In the genomic region with DNA sequence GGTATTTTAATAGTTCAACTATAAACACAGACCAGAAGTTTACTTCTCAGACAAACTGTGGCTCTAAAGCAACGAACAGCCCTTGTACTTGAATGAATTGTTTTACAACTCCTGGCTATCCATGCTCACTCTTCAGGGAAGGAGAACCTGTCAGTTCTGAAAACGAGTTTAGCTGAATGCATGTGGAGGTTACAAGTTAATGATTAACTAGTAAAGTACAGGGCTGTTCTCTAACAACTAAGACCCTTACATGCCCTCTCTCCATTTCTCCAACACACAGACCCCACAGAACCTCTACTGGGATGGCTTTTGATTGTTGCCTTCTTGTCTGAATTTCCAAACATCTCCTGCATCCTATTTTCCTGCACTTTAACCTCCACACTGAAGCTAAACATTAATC, we compare ENCODE assay signal across 26 mouse cellular contexts. TPM values are rescaled to one million over a fixed set of nuclear protein-coding genes. Genes with fewer than 3 reads are reported as not detected.
DNase-seq lines count a peak whose midpoint lies in the region; ATAC-seq and TF ChIP-seq lines count a peak whose summit lies in the region.
"Had no signal": no experiment of that assay in that cellular context is flagged by ENCODE, and none has a peak within 500 bp of the region (broad histone marks: within the 10 kb centered on the region; RNA-seq: fewer than 3 reads in every experiment).

No protein-coding gene starts in this region.

- 0 out of 2 replicates have a peak, but pooled peaks have one; percentile 32 for ATAC-seq in liver, embryonic 16.5 days (ENCODE audit: low read depth)
- ATAC-seq in liver, postnatal 0 days: no peak
- ATAC-seq in intestine, embryonic 15.5 days: peak; percentile 87
- no peak for ATAC-seq in hindbrain, embryonic 16.5 days
- ATAC-seq: forebrain, postnatal 0 days; lung, postnatal 0 days; midbrain, embryonic 15.5 days; Patski had no signal

- no peak for TF ChIP-seq CTCF in kidney, adult 2 months (conservative IDR thresholded peaks at IDR 0.05; ENCODE audit: insufficient read depth, insufficient read length, low read depth, low read length)
- TF ChIP-seq CTCF in liver, postnatal 0 days (IDR thresholded peaks at IDR 0.05; ENCODE audit: low read depth): no peak

- no peaks in the 10 kb centered on the region for H3K27me3 ChIP-seq in kidney, adult 2 months (replicated peaks; ENCODE audit: control insufficient read depth, insufficient read depth, low read length)
- H3K27me3 ChIP-seq in liver, embryonic 16.5 days (ENCODE audit: control insufficient read depth, insufficient read depth, low read depth, low read length): no peaks in the 10 kb centered on the region
- H3K27me3 ChIP-seq in liver, postnatal 0 days (ENCODE audit: insufficient read depth, low read length): no peaks in the 10 kb centered on the region
- no peaks in the 10 kb centered on the region for H3K27me3 ChIP-seq in intestine, embryonic 15.5 days (replicated peaks)
- H3K27me3 ChIP-seq in hindbrain, embryonic 16.5 days (replicated peaks; ENCODE audit: control insufficient read depth, insufficient read depth, low read length): no peaks in the 10 kb centered on the region
- H3K27me3 ChIP-seq: embryonic facial prominence, embryonic 15.5 days; forebrain, embryonic 12.5 days; heart, embryonic 12.5 days; hindbrain, embryonic 15.5 days; limb, embryonic 13.5 days; liver, embryonic 13.5 days; midbrain, embryonic 15.5 days; Patski had no signal

- H3K4me1 ChIP-seq in kidney, adult 2 months (ENCODE audit: control insufficient read depth, insufficient read depth, low read length): peaks cover 25% of the 10 kb centered on the region
- no peaks in the 10 kb centered on the region; the same call in 1 of the 2 replicates for H3K4me1 ChIP-seq in liver, embryonic 16.5 days (ENCODE audit: control insufficient read depth, low read depth, low read length)
- H3K4me1 ChIP-seq in liver, postnatal 0 days (ENCODE audit: insufficient read depth): 0 out of 2 replicates have a peak, but pooled peaks cover 3% of the 10 kb centered on the region
- H3K4me1 ChIP-seq in intestine, embryonic 15.5 days (replicated peaks): peaks cover 3% of the 10 kb centered on the region; the same call in 1 of the 2 replicates
- H3K4me1 ChIP-seq in hindbrain, embryonic 16.5 days (ENCODE audit: control insufficient read depth, insufficient read depth, low read depth, low read length): no peaks in the 10 kb centered on the region
- H3K4me1 ChIP-seq: embryonic facial prominence, embryonic 10.5 days; embryonic facial prominence, embryonic 15.5 days; forebrain, embryonic 12.5 days; hindbrain, embryonic 15.5 days; midbrain, embryonic 10.5 days; midbrain, embryonic 15.5 days had no signal

- no peak for TF ChIP-seq EP300 in liver, postnatal 0 days (IDR thresholded peaks at IDR 0.05; ENCODE audit: low read depth)

- no peaks in the 10 kb centered on the region; the same call in 1 of the 2 replicates for H3K36me3 ChIP-seq in kidney, adult 2 months (ENCODE audit: control insufficient read depth, insufficient read depth, low read length)
- H3K36me3 ChIP-seq in liver, embryonic 16.5 days (ENCODE audit: control insufficient read depth, insufficient read depth): no peaks in the 10 kb centered on the region
- no peaks in the 10 kb centered on the region for H3K36me3 ChIP-seq in liver, postnatal 0 days (replicated peaks; ENCODE audit: insufficient read depth, low read length)
- H3K36me3 ChIP-seq in intestine, embryonic 15.5 days: no peaks in the 10 kb centered on the region
- H3K36me3 ChIP-seq in hindbrain, embryonic 16.5 days (ENCODE audit: control insufficient read depth, insufficient read depth, low read length): no peaks in the 10 kb centered on the region
- H3K36me3 ChIP-seq: embryonic facial prominence, embryonic 10.5 days; embryonic facial prominence, embryonic 15.5 days; forebrain, embryonic 12.5 days; hindbrain, embryonic 15.5 days; limb, embryonic 13.5 days; liver, embryonic 13.5 days; midbrain, embryonic 10.5 days; midbrain, embryonic 15.5 days had no signal

- H3K4me3 ChIP-seq in kidney, adult 2 months (ENCODE audit: insufficient read depth, low read depth, low read length): no peak overlapping the region
- no peak overlapping the region for H3K4me3 ChIP-seq in liver, embryonic 16.5 days (ENCODE audit: low read depth, low read length)
- H3K4me3 ChIP-seq in liver, postnatal 0 days (ENCODE audit: low read depth, low read length): no peak overlapping the region
- H3K4me3 ChIP-seq in intestine, embryonic 15.5 days (replicated peaks): no peak overlapping the region
- no peak overlapping the region for H3K4me3 ChIP-seq in hindbrain, embryonic 16.5 days (ENCODE audit: low read length)
- H3K4me3 ChIP-seq: embryonic facial prominence, embryonic 10.5 days; embryonic facial prominence, embryonic 15.5 days; forebrain, embryonic 12.5 days; heart, adult 2 months; heart, embryonic 12.5 days; hindbrain, embryonic 15.5 days; layer of hippocampus, adult 2 months; limb, embryonic 13.5 days; liver, embryonic 13.5 days; midbrain, embryonic 10.5 days; midbrain, embryonic 15.5 days had no signal

- no peak overlapping the region for H3K9ac ChIP-seq in liver, embryonic 16.5 days (ENCODE audit: low read depth, low read length)
- no peak overlapping the region for H3K9ac ChIP-seq in liver, postnatal 0 days (replicated peaks)
- H3K9ac ChIP-seq in intestine, embryonic 15.5 days: no peak overlapping the region
- no peak overlapping the region for H3K9ac ChIP-seq in hindbrain, embryonic 16.5 days (ENCODE audit: low read depth, low read length)
- H3K9ac ChIP-seq: embryonic facial prominence, embryonic 15.5 days; forebrain, embryonic 12.5 days; forebrain, postnatal 0 days; heart, embryonic 12.5 days; hindbrain, embryonic 15.5 days; limb, embryonic 13.5 days; liver, embryonic 13.5 days; midbrain, embryonic 15.5 days had no signal

- TF ChIP-seq POLR2A in kidney, adult 2 months (IDR thresholded peaks at IDR 0.05; ENCODE audit: low read depth, low read length): no peak

- no peak overlapping the region for H3K4me2 ChIP-seq in liver, embryonic 16.5 days (ENCODE audit: low read depth, low read length)
- no peak overlapping the region for H3K4me2 ChIP-seq in liver, postnatal 0 days (ENCODE audit: low read depth, low read length)
- peak overlapping the region; percentile 14; the same call in 1 of the 2 replicates for H3K4me2 ChIP-seq in intestine, embryonic 15.5 days (replicated peaks)
- H3K4me2 ChIP-seq in hindbrain, embryonic 16.5 days (ENCODE audit: low read length): no peak overlapping the region
- H3K4me2 ChIP-seq: embryonic facial prominence, embryonic 15.5 days; forebrain, embryonic 12.5 days; heart, embryonic 12.5 days; hindbrain, embryonic 15.5 days; limb, embryonic 13.5 days; liver, embryonic 13.5 days; midbrain, embryonic 15.5 days had no signal

- peak; percentile 57 for DNase-seq in kidney, adult 2 months
- no peak for DNase-seq in kidney, postnatal 10 days
- DNase-seq in liver, postnatal 0 days: no peak
- peak; percentile 16 for DNase-seq in kidney, postnatal 14 days
- DNase-seq: adrenal gland, postnatal 10 days; cerebellum, adult 8-10 months; cerebellum, postnatal 25 days; forebrain, postnatal 0 days; heart, adult 2 months; liver, embryonic 13.5 days; right cerebral cortex, postnatal 25 days; spleen, adult 18-20 months had no signal

- no peaks in the 10 kb centered on the region for H3K9me3 ChIP-seq in liver, embryonic 16.5 days (replicated peaks; ENCODE audit: control insufficient read depth, low read length)
- no peaks in the 10 kb centered on the region for H3K9me3 ChIP-seq in liver, postnatal 0 days (ENCODE audit: low read length)
- no peaks in the 10 kb centered on the region for H3K9me3 ChIP-seq in intestine, embryonic 15.5 days
- no peaks in the 10 kb centered on the region for H3K9me3 ChIP-seq in hindbrain, embryonic 16.5 days (ENCODE audit: control insufficient read depth, low read length)
- H3K9me3 ChIP-seq: embryonic facial prominence, embryonic 10.5 days; embryonic facial prominence, embryonic 15.5 days; forebrain, embryonic 12.5 days; heart, embryonic 12.5 days; hindbrain, embryonic 15.5 days; liver, embryonic 13.5 days; midbrain, embryonic 10.5 days; midbrain, embryonic 15.5 days had no signal

- H3K27ac ChIP-seq in kidney, adult 2 months (ENCODE audit: insufficient read depth, low read depth, low read length): peak overlapping the region; percentile 89
- H3K27ac ChIP-seq in liver, embryonic 16.5 days (ENCODE audit: low read length): no peak overlapping the region
- H3K27ac ChIP-seq in liver, postnatal 0 days (ENCODE audit: low read depth): no peak overlapping the region
- peak overlapping the region; percentile 36; the same call in 1 of the 2 replicates for H3K27ac ChIP-seq in intestine, embryonic 15.5 days
- no peak overlapping the region for H3K27ac ChIP-seq in hindbrain, embryonic 16.5 days (ENCODE audit: low read depth, low read length)
- H3K27ac ChIP-seq: embryonic facial prominence, embryonic 10.5 days; embryonic facial prominence, embryonic 15.5 days; forebrain, embryonic 12.5 days; heart, adult 2 months; hindbrain, embryonic 15.5 days; layer of hippocampus, adult 2 months; limb, embryonic 13.5 days; liver, embryonic 13.5 days; midbrain, embryonic 10.5 days; midbrain, embryonic 15.5 days had no signal

- WGBS in kidney, adult 2 months: 28% methylated on average over 2 of the region's 2 CpGs
- WGBS in liver, embryonic 16.5 days (ENCODE audit: insufficient replicate concordance): 26% methylated on average over 2 of the region's 2 CpGs
- WGBS in liver, postnatal 0 days (ENCODE audit: insufficient replicate concordance): 45% methylated on average over 2 of the region's 2 CpGs
- 15% methylated on average over 2 of the region's 2 CpGs for WGBS in intestine, embryonic 15.5 days
- 48% methylated on average over 2 of the region's 2 CpGs for WGBS in hindbrain, embryonic 16.5 days

RNA-seq across cellular contexts. Expression of a gene that starts 53.7 kb away (rescaled TPM):
- polyA plus RNA-seq in kidney, adult 2 months (2012; rRNA removed): 15.7 and 17.6 TPM in 2 replicates
- 4.5 and 6.4 TPM in 2 replicates for polyA plus RNA-seq in liver, embryonic 16.5 days (2015; fragmentation: Nextera tagmentation; extraction: Ambion mirVana)
- polyA plus RNA-seq in liver, postnatal 0 days (2015; fragmentation: Nextera tagmentation; extraction: Ambion mirVana): 6.4 and 7.3 TPM in 2 replicates
- 10.2 and 10.5 TPM in 2 replicates for polyA plus RNA-seq in intestine, embryonic 15.5 days (2015; fragmentation: Nextera tagmentation; extraction: Ambion mirVana)
- 1.8 and 2.1 TPM in 2 replicates for polyA plus RNA-seq in hindbrain, embryonic 16.5 days (2015; fragmentation: Nextera tagmentation; extraction: Ambion mirVana)

Comparison
In these comparisons a context has a peak if more than half of its experiments do, and no peak if none do; other contexts are left out.
1. DNase-seq: peak in kidney, adult 2 months (single experiment) and kidney, postnatal 14 days (single experiment); none in kidney, postnatal 10 days (single experiment) and liver, postnatal 0 days (single experiment).
2. ATAC-seq: peak in liver, embryonic 16.5 days (single experiment) and intestine, embryonic 15.5 days (single experiment); none in liver, postnatal 0 days (single experiment) and hindbrain, embryonic 16.5 days (single experiment).
3. H3K27ac ChIP-seq: peak in kidney, adult 2 months (single experiment) and intestine, embryonic 15.5 days (single experiment); none in liver, embryonic 16.5 days (single experiment), liver, postnatal 0 days (single experiment) and hindbrain, embryonic 16.5 days (single experiment).